Mouse (Mus musculus) monocyte, adult 5-6 weeks (primary cell): ENCODE results near the gene Dapp1. TPM values are rescaled to one million over a fixed set of nuclear protein-coding genes. Genes with fewer than 3 reads are reported as not detected.
"Not testable (repeated sequence)": the region's sequence is repeated elsewhere in the genome, so short reads cannot be mapped to it uniquely, and the experiment has no call there.

ENCODE experiments used
- ATAC-seq: fragments of 153-309, 156-312 bp; replicated peaks from 2 replicates; pipeline ENCODE4 v1.8.0; 2017; ENCODE audit warnings: mild to moderate bottlenecking; ENCODE audit not compliant: low TSS enrichment, insufficient number of reproducible peaks, severe bottlenecking, poor library complexity, low FRiP score
- total RNA-seq: library from RNA; stranded (forward); fragments of 200-1000, 200-491, 200-594 nt; gene quantifications from 3 replicates; pipeline ENCODE4 v1.2.3, GENCODE M21; 2017

The Dapp1 gene
- total RNA-seq, 1 experiment from 2014 or later = 113 TPM

DNA sequence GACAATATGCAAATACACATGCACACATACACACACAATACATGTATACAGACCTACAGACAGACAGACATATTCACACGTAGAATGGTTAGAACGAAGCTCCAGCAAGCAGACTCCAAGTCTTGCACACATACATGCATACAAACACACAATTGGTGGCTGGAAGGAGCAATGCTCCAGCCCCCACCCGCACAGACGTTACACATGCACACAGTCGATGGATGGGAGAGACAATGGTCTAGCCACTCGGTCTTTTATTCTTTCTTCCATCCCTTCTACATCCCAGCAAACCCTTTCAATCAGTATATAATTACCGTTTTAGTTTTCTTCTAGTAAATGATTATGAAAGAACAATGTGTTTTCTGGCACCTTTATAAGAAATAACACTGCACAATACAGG is 14.1 kb upstream of the Dapp1 start:
- ATAC-seq = no peak

DNA sequence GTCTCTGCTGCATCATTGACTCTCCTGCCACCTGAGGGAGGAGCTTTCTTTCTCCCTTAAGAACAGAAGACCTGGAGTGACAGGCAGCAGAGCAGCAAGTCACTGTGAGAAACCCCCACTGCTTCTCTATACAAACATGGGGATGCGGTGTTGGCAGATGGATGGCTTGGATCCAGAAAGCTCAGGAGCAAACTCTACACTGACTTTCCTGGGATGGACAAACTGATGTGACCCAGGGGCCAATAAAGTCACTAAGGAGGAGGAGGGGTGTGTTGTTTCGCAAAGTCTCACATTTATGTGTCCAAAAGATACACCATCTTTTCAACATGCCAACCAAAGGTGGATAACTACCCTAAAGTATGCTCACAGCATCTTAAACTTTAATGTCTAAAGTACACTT is 12.9 kb upstream of the Dapp1 start:
- no peak for ATAC-seq

DNA sequence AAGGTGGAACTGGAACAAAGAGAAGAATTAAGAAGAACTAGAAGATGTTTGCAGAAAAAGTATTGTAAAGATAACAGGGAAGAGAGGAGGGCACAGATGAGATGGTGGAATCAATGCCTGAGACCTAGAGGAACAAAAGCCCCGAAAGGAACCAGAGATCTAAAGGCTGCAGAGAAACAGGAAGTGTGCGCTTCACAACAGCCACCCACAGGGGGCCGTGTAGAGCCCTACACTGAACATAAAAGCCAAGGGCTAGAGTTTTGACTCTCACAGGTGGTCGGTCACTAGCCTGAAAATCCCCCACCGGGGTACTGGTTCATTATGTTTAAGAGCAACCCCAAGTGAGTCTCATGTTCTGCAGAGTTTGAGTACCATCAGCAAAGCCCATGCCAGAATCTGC is 11.0 kb upstream of the Dapp1 start:
- no peak for ATAC-seq

DNA sequence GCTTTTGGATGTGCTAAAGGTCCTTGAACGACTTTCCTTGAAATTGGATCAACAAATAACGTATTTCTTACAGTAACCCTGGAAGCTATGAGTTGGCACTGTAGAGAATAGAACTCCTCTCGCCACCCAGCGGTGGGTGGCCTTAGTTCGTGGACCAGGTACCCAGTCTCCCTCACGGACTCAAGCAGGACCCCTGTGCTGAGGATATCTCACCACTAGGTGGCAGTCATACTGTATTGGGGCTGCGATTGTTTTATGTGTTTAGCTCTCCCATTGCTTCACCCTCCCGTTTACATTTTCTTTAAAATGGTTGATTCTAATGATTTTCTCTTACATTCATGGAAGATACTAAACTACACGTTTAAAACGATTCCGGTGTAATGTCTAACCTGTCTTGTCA is 9.8 kb upstream of the Dapp1 start:
- peak; percentile 94 for ATAC-seq

DNA sequence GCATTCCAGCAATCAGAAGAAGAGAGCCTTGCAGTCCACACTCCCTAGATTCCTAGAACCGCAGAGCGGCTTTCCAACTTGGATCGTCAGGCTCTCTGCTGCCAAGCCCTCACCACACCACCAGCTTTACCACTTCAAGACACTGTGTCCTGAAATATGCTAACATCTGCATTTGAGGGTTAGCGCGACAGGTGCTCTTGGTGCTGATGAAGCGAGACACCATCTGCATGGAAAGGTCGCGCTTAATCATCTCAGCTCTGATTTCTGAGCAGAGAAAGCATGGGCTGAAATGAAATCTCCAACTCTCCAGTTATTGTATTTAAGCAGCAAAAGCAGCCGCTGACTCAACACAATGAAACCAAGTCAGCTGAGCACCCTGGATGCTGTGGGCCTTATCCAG is 8.1 kb upstream of the Dapp1 start:
- no peak for ATAC-seq

DNA sequence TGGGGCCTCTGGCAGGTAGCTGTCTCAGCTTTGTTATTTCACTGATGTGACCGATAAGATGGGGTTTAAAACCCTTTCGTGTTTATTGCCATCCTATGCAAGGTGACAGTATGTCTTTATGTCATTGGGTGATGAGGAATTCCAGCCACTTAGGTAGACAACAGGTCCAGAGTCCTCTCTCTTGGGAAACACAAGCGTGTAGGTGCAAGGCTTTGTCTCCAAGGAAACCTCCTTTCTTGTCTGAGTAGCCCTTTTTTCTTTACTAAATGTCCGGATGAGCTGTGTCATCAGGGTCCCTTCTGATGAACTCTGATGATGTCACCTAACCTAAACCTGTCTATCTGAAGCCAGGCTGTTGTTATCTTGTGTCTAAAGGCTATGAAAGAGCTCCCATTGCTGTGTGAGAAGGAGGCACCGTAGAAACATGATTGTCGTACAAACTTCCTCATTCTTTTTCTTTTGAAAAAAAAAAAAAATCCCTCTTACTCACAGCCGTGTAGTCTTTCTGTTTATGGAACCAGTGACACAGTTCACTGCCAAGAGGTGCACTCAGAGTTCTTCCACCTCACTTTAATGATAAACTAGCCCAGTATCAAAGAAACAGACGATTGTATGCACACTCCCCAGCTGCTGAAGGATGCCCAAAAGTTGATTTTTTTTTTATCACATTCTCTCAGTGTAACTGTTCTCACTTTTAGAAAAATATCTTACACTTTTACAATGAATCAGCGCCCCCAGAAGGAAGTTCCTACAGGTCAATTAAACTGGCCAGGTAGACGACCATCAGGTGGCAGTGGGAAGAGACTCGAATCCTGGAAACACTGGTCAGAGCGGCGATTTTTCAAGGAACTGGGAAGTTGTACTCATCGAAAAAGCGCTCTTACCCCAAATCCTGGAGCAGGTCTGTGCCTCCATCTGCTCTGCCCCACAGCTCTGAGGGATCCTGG is 637 bp downstream of the Dapp1 start:
- ATAC-seq = peak; percentile 27

DNA sequence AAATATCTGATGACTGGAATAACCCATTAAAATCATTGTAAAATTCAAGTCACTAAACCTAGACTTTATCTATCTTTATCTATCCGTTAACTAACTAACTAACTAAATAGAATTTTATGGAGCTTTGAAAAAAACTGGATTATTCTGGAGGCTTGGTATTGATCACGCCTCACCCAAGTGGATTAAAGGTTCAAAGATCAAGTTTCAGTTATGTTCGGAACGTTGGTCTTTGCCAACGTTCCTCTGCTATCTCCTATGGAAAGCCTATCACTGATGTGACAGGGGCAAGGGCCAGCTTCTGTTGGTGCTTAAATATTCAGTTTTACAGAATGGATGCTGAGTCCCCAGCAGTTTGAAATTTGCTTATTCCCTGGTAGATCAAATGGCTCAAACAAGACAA is 3.1 kb downstream of the Dapp1 start:
- no peak for ATAC-seq

DNA sequence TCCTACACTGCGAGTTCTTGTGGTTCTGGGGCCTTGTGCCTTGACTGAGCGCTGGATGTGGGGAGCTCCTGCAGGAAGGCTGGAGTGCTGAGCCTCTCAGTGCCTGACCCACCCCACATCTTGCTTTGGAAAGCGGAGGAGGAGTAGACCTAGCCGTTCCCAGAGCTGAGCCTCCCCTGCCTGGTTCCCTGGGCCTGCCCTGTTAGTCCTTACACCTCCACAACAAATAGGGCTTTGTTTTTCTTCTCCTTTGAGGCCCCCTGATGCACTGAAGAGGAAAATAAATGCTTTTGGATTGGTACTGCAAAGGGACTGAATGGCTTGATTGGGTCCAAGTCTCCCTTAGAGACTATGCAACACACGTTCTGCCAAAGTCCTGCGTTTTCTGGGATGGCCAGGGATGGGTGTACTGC is 3.7 kb downstream of the Dapp1 start:
- ATAC-seq = no peak

DNA sequence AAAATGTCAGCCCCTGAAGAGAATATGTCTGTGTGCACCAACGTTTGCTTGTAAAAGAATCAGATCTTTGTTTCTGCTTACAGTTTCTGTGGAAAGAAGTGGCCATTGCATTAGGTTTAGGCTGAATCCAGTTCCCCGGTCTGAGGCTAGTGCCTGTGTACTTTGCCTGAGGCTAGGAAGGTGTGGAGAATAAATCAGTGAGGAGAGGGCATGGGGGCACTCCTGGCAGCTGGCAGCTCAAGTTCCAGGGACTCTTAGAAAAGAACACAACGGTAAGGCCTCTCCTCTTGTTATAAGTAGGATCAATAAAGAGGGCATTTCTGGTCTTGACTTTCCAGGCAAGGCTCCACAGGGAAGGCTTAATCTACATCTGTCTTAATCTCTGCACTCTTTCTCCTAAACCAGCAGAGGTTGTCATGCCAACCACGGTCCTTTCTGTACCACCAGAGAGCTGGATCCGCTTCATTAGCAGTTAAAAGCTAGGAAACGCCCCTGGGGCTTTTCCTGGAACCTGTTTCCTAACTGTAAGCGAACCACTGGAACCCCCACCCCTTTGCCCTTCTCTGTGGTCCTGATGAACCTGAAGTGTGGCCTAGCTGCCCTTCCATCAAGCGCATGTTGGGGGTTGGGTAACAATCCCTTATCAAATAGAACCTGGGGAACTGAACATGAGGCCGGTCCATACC is 4.3 kb downstream of the Dapp1 start:
- no peak for ATAC-seq

DNA sequence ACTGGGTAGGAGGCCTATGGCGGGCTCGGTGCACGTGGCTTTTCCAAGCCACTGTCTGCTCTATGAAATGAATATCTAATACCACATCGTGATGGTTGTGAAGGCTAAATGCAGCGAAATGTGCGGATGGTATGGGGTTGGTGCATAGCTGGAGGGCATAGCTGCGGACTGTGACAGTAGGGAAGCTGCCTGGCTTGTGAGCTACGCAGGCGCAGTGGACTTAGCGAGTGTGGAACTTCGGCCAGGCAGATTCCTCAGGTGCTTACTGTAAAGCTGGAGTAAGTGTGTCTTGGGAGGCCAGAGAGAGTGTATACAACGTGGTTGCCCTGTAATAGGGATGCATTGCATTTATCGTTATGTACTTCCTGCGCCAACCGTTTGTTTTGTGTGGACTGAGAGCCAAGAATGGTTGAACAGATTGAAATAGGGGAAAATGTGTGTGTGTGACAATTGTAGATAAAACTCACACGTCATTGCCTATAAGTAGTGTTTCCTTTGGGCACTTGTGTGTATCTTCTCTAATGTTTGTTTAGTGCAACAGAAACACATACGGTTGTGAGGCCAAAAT is 5.4 kb downstream of the Dapp1 start:
- ATAC-seq = no peak

DNA sequence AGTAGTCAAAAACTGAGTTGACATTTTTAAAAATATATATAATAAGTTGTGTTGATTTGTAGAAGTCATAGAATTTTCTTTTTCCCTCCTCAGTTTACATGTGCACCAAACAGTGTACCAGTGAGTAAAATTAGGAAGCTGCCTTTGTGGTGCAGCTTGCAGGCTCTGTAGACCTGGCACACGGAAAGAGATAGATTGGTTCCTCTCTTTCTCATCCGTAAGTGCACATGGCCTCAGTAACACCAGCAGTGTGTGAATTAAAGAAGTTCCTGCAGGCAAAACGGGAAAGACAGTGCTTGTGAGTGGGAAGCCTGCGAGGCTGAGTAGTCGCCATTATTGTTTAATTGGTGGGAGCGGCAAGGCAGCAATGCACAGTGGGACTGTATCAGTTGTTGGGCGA is 5.9 kb downstream of the Dapp1 start:
- no peak; the same call in 1 of the 2 replicates for ATAC-seq

DNA sequence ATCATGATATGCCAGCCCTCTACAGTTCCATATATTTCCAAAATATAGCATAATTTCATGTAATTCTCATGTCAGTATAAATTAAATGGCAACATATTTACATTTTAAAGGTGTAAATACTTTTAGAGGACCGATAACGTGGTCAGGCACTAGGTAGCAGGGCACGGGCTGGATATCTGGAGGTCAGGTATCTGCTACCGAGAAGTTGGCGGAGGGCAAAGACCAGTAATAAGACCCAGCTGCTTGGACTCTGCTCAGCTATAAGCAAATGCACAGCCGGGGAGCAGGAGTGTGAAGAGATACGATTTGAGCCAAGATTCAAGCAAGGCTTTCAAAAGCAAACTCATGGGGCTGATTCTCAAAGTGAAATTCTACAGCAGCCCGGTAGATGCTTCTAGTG is 7.0 kb downstream of the Dapp1 start:
- ATAC-seq = no peak

DNA sequence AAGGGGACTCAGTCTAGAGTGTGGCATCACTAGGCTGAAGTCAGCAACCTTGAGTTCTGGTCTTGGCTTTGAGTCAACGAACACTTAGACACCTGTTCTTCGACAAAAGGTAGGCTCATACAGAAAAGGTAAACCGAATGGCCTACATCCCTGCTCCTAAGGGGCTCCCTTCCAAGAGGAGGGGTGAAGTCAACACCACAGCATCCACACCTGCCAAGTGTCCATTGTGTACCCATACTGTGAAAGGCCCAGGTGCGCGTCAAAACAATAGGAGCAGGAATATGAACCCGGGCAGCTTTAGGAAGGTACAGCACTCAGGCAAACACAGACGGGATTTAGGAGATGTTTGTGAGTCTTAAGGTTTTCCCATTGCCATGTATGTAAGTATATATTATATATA is 8.4 kb downstream of the Dapp1 start:
- ATAC-seq = no peak

DNA sequence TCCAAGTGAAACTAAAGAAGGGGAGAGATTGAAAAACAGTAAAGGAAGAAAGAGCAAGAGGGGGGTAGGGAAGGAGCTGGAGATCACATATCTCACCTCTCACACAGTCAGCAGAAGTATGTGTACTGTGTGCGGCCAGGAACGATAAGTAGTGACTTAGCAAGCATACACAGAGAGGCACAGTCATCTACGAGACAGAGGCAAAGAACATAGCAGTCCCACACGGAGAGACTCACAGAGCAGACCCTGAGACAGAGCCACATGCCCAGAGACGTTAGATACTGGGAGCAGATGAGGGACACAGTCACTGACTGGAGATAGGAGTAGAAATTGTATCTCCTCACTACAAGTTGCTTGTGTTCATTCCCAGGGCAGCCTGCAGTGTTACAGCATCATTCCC is 9.1 kb downstream of the Dapp1 start:
- ATAC-seq = no peak

DNA sequence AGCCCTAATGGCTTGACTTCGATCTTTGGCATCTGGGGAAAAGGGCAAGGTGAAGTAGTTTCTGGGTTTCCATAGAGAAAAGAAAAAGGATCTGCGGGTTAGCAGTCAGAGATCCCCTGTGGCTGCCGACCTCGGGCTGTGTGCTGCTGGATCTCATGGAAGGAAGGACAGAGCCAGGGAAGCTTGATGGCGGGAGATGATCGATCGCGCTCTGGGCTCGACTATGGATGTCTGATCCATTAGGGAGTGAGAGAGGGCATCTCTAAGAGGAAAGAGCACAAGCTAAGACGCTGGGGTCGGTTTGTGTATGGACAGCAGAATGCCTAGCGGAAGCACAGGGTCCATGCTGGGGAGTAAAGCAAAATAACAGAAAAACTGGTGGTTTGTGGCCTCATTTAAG is 11.4 kb downstream of the Dapp1 start:
- ATAC-seq = no peak

DNA sequence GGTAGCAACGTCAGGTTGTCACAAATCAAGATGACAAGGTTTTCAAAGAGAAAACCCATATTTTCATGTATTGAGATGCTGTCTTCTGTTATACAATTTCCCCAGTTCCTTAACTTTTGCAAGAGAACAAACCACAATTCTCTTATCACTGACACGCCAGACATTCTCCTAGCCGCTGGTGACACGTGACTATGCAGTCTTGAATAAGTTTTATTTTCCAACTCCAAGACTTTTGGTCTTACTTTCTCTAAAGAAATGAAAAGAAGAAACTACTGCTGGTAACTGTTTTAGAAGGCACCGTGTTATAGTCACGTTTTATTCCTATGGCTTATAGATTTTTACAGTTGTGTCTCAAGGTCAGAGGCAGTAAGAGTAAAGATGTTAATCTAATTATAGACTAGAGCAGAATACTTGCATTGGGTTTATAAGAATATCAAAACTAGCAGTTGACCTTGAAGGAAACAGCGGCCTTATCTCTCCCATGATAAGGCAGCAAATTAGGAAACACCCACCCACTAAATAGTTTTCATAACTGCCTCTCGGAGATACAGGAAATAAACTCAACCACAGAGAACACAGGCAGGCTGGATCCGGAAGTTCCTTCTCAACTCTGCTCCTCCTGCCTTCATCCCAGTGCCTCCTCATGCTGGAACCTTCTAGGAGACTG is 12.4 kb downstream of the Dapp1 start:
- peak; percentile 51 for ATAC-seq

DNA sequence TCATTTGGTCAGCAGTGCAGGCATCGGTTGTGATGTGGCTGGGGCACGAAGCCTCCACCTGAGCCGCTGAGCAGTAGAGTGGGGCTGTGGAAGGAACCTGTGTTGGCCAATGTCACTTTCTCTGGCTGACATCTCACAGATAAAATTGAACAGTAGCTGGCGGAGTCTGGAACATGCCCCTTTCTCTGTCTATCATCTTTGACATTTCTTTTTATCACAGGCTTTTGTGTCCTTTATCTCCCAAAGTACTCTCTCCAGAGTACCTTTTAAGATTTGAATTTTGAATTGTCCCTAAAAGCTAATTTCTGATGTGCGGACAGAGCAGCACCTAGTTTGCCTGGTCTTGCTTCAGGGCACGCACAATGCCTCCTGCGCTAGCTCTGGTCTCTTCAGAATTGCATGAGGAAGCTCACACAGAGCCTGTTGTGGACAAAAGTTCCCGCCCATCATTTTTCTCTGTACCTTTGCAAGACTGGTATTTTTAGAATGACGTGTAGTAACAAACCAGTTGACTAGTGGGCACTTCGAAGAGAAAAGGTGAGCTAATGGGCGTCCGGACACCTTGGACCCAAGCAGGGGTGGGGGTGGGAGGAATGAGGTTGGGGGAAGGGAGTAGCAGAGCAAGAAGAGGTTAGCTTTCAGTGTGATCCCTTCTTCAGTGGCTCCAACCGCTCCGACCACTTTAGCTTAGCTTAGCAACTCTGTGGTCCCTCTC is 13.1 kb downstream of the Dapp1 start:
- ATAC-seq = no peak

DNA sequence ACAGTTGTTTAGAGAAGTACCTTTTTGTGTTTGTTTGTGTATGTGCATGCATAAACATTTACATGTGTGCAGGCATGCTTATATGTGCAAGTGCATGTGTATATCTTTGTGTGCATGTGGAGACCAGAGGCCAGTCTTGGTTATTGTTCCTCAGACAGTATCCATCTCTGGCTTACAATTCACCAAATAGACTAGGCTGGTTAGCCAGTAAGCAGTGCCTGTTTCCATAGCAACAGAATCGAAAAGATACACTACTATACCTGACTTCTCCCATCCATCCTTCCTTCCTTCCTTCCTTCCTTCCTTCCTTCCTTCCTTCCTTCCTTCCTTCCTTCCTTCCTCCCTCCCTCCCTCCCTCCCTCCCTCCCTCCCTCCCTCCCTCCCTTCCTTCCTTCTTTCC is 17.3 kb downstream of the Dapp1 start:
- not testable (repeated sequence) for ATAC-seq

DNA sequence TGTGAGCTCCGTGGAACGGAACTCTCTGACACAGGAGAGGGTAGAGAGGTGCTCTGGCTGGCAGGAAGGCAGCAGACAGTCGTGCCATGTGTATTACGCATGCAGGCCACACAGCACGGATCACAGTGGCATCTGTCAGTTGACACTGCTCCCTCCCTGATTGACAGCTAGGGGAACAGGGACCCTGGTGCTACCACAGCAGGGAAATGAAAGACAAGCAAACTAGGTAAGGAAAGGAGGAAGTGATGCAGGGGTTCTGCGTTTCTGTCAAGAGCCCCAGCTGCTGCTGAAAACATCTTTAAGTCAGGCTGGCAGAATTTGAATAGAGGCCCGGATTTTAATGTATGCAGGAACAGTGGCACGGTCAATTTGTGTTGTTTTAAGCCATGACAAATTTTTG is 17.8 kb downstream of the Dapp1 start:
- ATAC-seq = peak; percentile 41; the same call in 1 of the 2 replicates
